Mouse (Mus musculus) kidney, adult 2 months (tissue): ENCODE measurements around the gene Acap2. TPM values are rescaled to one million over a fixed set of nuclear protein-coding genes. Genes with fewer than 3 reads are reported as not detected.

Source experiments
- DNase-seq: peaks from one replicate; pipeline ENCODE4 v3.0.0; 2021
- H3K27ac ChIP-seq: fragments of 200-500 bp; 2 replicates; pipeline ENCODE4 v1.5.1; 2012; ENCODE audit warnings: low read depth, low read length, control low read depth, inconsistent platforms; ENCODE audit not compliant: insufficient read depth
- H3K27me3 ChIP-seq: fragments of 200-500 bp; replicated peaks from 2 replicates; pipeline ENCODE4 v1.6.1; 2012; ENCODE audit warnings: mild to moderate bottlenecking, moderate library complexity, low read length, inconsistent platforms; ENCODE audit not compliant: control insufficient read depth, insufficient read depth
- H3K36me3 ChIP-seq: fragments of 200-500 bp; 2 replicates; pipeline ENCODE4 v1.6.1; 2012; ENCODE audit warnings: mild to moderate bottlenecking, moderate library complexity, low read length, inconsistent platforms; ENCODE audit not compliant: control insufficient read depth, insufficient read depth
- H3K4me1 ChIP-seq: fragments of 200-500 bp; 2 replicates; pipeline ENCODE4 v1.6.1; 2011; ENCODE audit warnings: low read length; ENCODE audit not compliant: control insufficient read depth, insufficient read depth
- H3K4me3 ChIP-seq: fragments of 200-500 bp; 2 replicates; pipeline ENCODE4 v1.5.1; 2011; ENCODE audit warnings: mild to moderate bottlenecking, low read depth, low read length, control low read depth; ENCODE audit not compliant: insufficient read depth
- CTCF ChIP-seq: fragments of 200-500 bp; conservative IDR thresholded peaks from 2 replicates; pipeline ENCODE4 v1.5.1; 2011; ENCODE audit warnings: low read depth, mild to moderate bottlenecking, control low read depth, low read length, moderate library complexity, mixed read lengths; ENCODE audit not compliant: insufficient read depth, insufficient read length
- POLR2A ChIP-seq: fragments of 200-500 bp; IDR thresholded peaks from one replicate; pipeline ENCODE4 v1.6.1; 2011; ENCODE audit warnings: low read depth, low read length, control low read depth
- WGBS: fragments of 180-500 bp; shearing (Covaris S2); methylation state at CpG from one replicate; pipeline ENCODE4 v1.1.7; 2018; 5-methylcytosine and 5-hydroxymethylcytosine counted together
- polyA plus RNA-seq: library from polyadenylated mRNA; depleted of rRNA; stranded (reverse); fragments of >200 nt; gene quantifications from 2 replicates; pipeline ENCODE4 v1.2.3, GENCODE M21; 2012; rRNA removed

Gene Acap2
- polyA plus RNA-seq, 1 experiment: 8.6 TPM

DNA sequence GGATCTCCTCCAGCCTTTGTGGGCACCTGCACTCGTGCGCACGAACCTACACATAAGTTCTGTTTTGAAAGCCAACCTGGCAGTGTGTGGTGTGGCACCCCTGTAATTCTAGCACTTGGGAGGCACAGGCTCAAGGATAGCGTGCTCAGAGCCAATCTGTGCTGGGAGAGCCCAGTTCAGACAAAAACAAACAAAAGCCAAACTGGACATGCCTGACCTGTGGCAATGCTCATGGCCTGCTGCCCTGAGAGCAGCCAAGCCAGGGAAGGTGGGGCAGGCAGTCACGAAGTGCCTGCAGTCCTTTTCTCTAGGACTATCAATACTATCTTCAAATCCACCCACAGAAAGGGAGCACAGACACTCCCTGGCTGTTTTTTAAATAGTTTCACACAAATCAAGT lies 157.9 kb downstream of the Acap2 start:
- DNase-seq: no peak
- Histone ChIP-seq H3K27ac (no peak overlapping the region), H3K4me1 (no peaks in the 10 kb centered on the region), H3K27me3 (no peaks in the 10 kb centered on the region), H3K36me3 (no peaks in the 10 kb centered on the region), H3K4me3 (no peak overlapping the region)
- 75% methylated on average over 5 of the region's 5 CpGs for WGBS
- TF ChIP-seq POLR2A (no peak), CTCF (no peak)

Other genes with a start within 250 kb of the Acap2 start
- 16.8 and 18.0 TPM in 2 replicates for gene Xxylt1, start 119.8 kb downstream of the Acap2 start, polyA plus RNA-seq
- 30.4 and 33.5 TPM in 2 replicates for gene Ppp1r2, start 74.0 kb upstream of the Acap2 start, polyA plus RNA-seq
- gene Apod, start 113.6 kb upstream of the Acap2 start, polyA plus RNA-seq: 1.4 and 2.5 TPM in 2 replicates
- gene Bdh1, start 221.0 kb upstream of the Acap2 start, polyA plus RNA-seq: 197 and 276 TPM in 2 replicates